Mouse (Mus musculus) intestine, embryonic 14.5 days (tissue): ENCODE results near the gene Man1a. TPM values are rescaled to one million over a fixed set of nuclear protein-coding genes. Genes with fewer than 3 reads are reported as not detected.

Source experiments
- ATAC-seq: fragments of 200-750 bp; cut with Nextera tagmentation; replicated peaks from 2 replicates; pipeline ENCODE4 v1.8.0; 2017; ENCODE audit warnings: low read depth, moderate number of reproducible peaks, moderate TSS enrichment, moderate library complexity; ENCODE audit not compliant: low FRiP score, low TSS enrichment
- DNase-seq: peaks from one replicate; pipeline ENCODE4 v3.0.0-alpha.2; 2018; ENCODE audit warnings: low spot score
- H3K27ac ChIP-seq: fragments of 300-500 bp; sonication (generic); 2 replicates; pipeline ENCODE4 v1.5.1; 2014; ENCODE audit warnings: low read depth, mild to moderate bottlenecking, control low read depth
- H3K27me3 ChIP-seq: fragments of 300-500 bp; sonication (generic); replicated peaks from 2 replicates; pipeline ENCODE4 v1.6.1; 2014; ENCODE audit warnings: low read length, control low read depth; ENCODE audit not compliant: control insufficient read depth, insufficient read depth
- H3K36me3 ChIP-seq: fragments of 300-500 bp; sonication (generic); 2 replicates; pipeline ENCODE4 v1.6.1; 2014; ENCODE audit warnings: low read length, control low read depth; ENCODE audit not compliant: control insufficient read depth, insufficient read depth
- H3K4me1 ChIP-seq: fragments of 300-500 bp; sonication (generic); replicated peaks from 2 replicates; pipeline ENCODE4 v1.6.1; 2014; ENCODE audit warnings: low read length, control low read depth, mixed read lengths; ENCODE audit not compliant: control insufficient read depth, insufficient read depth
- H3K4me2 ChIP-seq: fragments of 300-500 bp; sonication (generic); 2 replicates; pipeline ENCODE4 v1.6.1; 2014; ENCODE audit warnings: low read length
- H3K4me3 ChIP-seq: fragments of 300-500 bp; sonication (generic); 2 replicates; pipeline ENCODE4 v1.5.1; 2014; ENCODE audit warnings: low read depth, low read length, control low read depth, mixed read lengths
- H3K9ac ChIP-seq: fragments of 300-500 bp; sonication (generic); 2 replicates; pipeline ENCODE4 v1.6.1; 2014; ENCODE audit warnings: mild to moderate bottlenecking, low read length
- H3K9me3 ChIP-seq: fragments of 300-500 bp; sonication (generic); 2 replicates; pipeline ENCODE4 v1.6.1; 2016; ENCODE audit warnings: low read length, control low read depth; ENCODE audit not compliant: control insufficient read depth
- whole genome bisulfite sequencing: fragments of 180-500 bp; shearing (Covaris S2); extraction: QIAGEN DNeasy Blood & Tissue Kit; methylation state at CpG from one replicate; pipeline ENCODE4 v1.1.7; 2014; 5-methylcytosine and 5-hydroxymethylcytosine counted together
- polyA plus RNA-seq: library from polyadenylated mRNA; unstranded; fragments of >200 nt; fragmentation: Nextera tagmentation; extraction: Ambion mirVana; gene quantifications from 2 replicates; pipeline ENCODE4 v1.2.1, GENCODE M21; 2014

The Man1a gene
- polyA plus RNA-seq, 1 experiment from 2014 or later = 12.6 TPM

GRCm38 (mm10) chr10:53913546-53914312, 162.7 kb downstream of the Man1a start:
- DNase-seq (no peak), ATAC-seq (no peak)

GRCm38 (mm10) chr10:53889512-53889911, 186.9 kb downstream of the Man1a start:
- H3K36me3 ChIP-seq = no peaks in the 10 kb centered on the region
- no peak overlapping the region for H3K27ac ChIP-seq
- no peaks in the 10 kb centered on the region for H3K9me3 ChIP-seq
- no peak for ATAC-seq
- no peak overlapping the region for H3K9ac ChIP-seq
- 33% methylated on average over 4 of the region's 4 CpGs for WGBS
- no peaks in the 10 kb centered on the region for H3K4me1 ChIP-seq
- DNase-seq = no peak
- H3K4me3 ChIP-seq = no peak overlapping the region
- H3K4me2 ChIP-seq = no peak overlapping the region
- no peaks in the 10 kb centered on the region for H3K27me3 ChIP-seq

More at GRCm38 (mm10) chr10:53913546-53914312, 162.7 kb downstream of the Man1a start:
- Histone ChIP-seq H3K27me3 (no peaks in the 10 kb centered on the region), H3K4me2 (no peak overlapping the region), H3K4me1 (peaks cover 10% of the 10 kb centered on the region), H3K9me3 (no peaks in the 10 kb centered on the region), H3K27ac (no peak overlapping the region), H3K4me3 (no peak overlapping the region), H3K9ac (no peak overlapping the region), H3K36me3 (no peaks in the 10 kb centered on the region)
- WGBS = 91% methylated on average over 4 of the region's 4 CpGs

- no peak for DNase-seq
- H3K9me3 ChIP-seq = no peaks in the 10 kb centered on the region
- no peak overlapping the region for H3K4me3 ChIP-seq
- no peaks in the 10 kb centered on the region for H3K36me3 ChIP-seq
- no peak overlapping the region for H3K9ac ChIP-seq
- no peaks in the 10 kb centered on the region for H3K4me1 ChIP-seq
- no peak overlapping the region for H3K27ac ChIP-seq
- ATAC-seq = no peak
- H3K27me3 ChIP-seq = no peaks in the 10 kb centered on the region
- no peak overlapping the region for H3K4me2 ChIP-seq
- 76% methylated on average over 10 of the region's 10 CpGs for WGBS
Measured at GRCm38 (mm10) chr10:53888382-53889110, 187.9 kb downstream of the Man1a start.

GRCm38 (mm10) chr10:53886475-53886874, 189.9 kb downstream of the Man1a start:
- Histone ChIP-seq H3K4me3 (no peak overlapping the region), H3K36me3 (no peaks in the 10 kb centered on the region), H3K4me1 (no peaks in the 10 kb centered on the region), H3K4me2 (no peak overlapping the region), H3K9ac (no peak overlapping the region), H3K27me3 (no peaks in the 10 kb centered on the region), H3K9me3 (no peaks in the 10 kb centered on the region), H3K27ac (no peak overlapping the region)
- WGBS = 83% methylated on average over 5 of the region's 5 CpGs
- ATAC-seq (no peak), DNase-seq (no peak)

- H3K9me3 ChIP-seq = no peaks in the 10 kb centered on the region
- DNase-seq (no peak), ATAC-seq (no peak)
- no peaks in the 10 kb centered on the region for H3K36me3 ChIP-seq
- H3K4me2 ChIP-seq = no peak overlapping the region
- H3K9ac ChIP-seq = no peak overlapping the region
- no peaks in the 10 kb centered on the region for H3K4me1 ChIP-seq
- H3K4me3 ChIP-seq = no peak overlapping the region
- H3K27me3 ChIP-seq = no peaks in the 10 kb centered on the region
- H3K27ac ChIP-seq = no peak overlapping the region
Measured at GRCm38 (mm10) chr10:53881310-53881709, 195.1 kb downstream of the Man1a start.

- no peaks in the 10 kb centered on the region for H3K4me1 ChIP-seq
- no peak overlapping the region for H3K9ac ChIP-seq
- H3K4me3 ChIP-seq = no peak overlapping the region
- no peak overlapping the region for H3K27ac ChIP-seq
- H3K4me2 ChIP-seq = no peak overlapping the region
- no peaks in the 10 kb centered on the region for H3K27me3 ChIP-seq
- no peaks in the 10 kb centered on the region for H3K9me3 ChIP-seq
- WGBS = 89% methylated on average over 4 of the region's 4 CpGs
- ATAC-seq (no peak), DNase-seq (no peak)
- H3K36me3 ChIP-seq = no peaks in the 10 kb centered on the region
Measured at GRCm38 (mm10) chr10:53875896-53876295, 200.5 kb downstream of the Man1a start.

- Histone ChIP-seq H3K9ac (no peak overlapping the region), H3K27ac (no peak overlapping the region), H3K4me2 (no peak overlapping the region), H3K36me3 (no peaks in the 10 kb centered on the region), H3K4me3 (no peak overlapping the region), H3K4me1 (no peaks in the 10 kb centered on the region), H3K27me3 (no peaks in the 10 kb centered on the region), H3K9me3 (no peaks in the 10 kb centered on the region)
- DNase-seq (no peak), ATAC-seq (no peak)
- 73% methylated on average over 3 of the region's 3 CpGs for WGBS
Measured at GRCm38 (mm10) chr10:53874191-53874590, 202.2 kb downstream of the Man1a start.

GRCm38 (mm10) chr10:53863486-53864357, 212.7 kb downstream of the Man1a start:
- DNase-seq = peak; percentile 80

More at GRCm38 (mm10) chr10:53863486-53864357, 212.7 kb downstream of the Man1a start:
- Histone ChIP-seq H3K27me3 (no peaks in the 10 kb centered on the region), H3K9ac (no peak overlapping the region), H3K4me2 (no peak overlapping the region), H3K27ac (no peak overlapping the region), H3K4me3 (no peak overlapping the region), H3K9me3 (no peaks in the 10 kb centered on the region), H3K36me3 (no peaks in the 10 kb centered on the region), H3K4me1 (no peaks in the 10 kb centered on the region)
- ATAC-seq = no peak
- 48% methylated on average over 7 of the region's 7 CpGs for WGBS
